Mouse (Mus musculus): ENCODE results near the gene Ube2g2. TPM values are rescaled to one million over a fixed set of nuclear protein-coding genes. Genes with fewer than 3 reads are reported as not detected.

Gene Ube2g2
- polyA plus RNA-seq, 1 experiment from 2014 or later = 82.3 TPM

GRCm38 (mm10) chr10:77658286-77658994 is 36.4 kb downstream of the Ube2g2 start:
- WGBS = 71% methylated on average over 15 of the region's 15 CpGs
- no peak for ATAC-seq (ENCODE audit: low FRiP score)
- H3K9me3 ChIP-seq (replicated peaks) = peaks cover 6% of the 10 kb centered on the region
- no peaks in the 10 kb centered on the region for H3K27me3 ChIP-seq
- no peak overlapping the region for H3K9ac ChIP-seq
- H3K4me3 ChIP-seq = no peak overlapping the region
- H3K36me3 ChIP-seq = no peaks in the 10 kb centered on the region
- no peak overlapping the region for H3K4me2 ChIP-seq (replicated peaks)
- no peak overlapping the region for H3K27ac ChIP-seq
- H3K4me1 ChIP-seq = 0 out of 2 replicates have a peak, but pooled peaks cover 3% of the 10 kb centered on the region

DNA sequence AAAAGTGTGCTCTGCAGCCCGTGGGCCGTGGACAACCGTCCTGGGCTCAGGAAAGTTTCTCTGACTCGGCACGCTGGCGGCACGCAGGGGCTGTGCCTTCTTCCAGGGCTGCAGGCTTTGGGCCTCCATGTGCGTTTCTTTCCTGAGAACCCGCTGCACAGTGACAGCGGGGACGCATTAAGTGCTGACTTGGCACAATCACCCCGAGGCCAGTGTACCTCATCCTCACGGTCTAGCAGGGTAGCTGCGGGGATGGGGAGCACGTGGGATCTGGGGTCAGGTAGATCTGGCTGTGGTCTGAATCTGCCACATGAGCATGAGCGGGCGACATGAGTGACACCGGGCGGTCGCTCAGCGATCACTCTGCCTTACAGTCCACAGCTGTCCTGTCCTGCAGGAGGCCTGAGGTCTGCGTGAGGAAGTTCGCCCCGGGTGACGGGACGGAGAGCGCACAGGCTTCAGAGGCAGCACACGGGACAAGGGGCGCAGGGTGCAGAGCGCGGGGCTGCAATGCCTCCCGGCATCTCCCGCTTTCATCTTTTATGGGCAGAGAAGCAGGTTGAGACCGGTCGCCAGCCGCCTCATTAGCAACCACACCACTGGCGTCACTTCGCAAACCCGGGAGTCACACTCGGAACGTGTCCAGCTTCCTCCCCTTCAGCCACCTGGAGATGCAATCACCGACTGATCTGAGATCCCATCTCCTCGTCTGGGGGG is 42.0 kb downstream of the Ube2g2 start:
- no peak for ATAC-seq (ENCODE audit: low FRiP score)
- no peak overlapping the region for H3K4me3 ChIP-seq
- H3K9me3 ChIP-seq (replicated peaks) = peaks cover 6% of the 10 kb centered on the region
- peak overlapping the region; percentile 16; the same call in 1 of the 2 replicates for H3K4me2 ChIP-seq (replicated peaks)
- WGBS = 50% methylated on average over 43 of the region's 43 CpGs
- H3K36me3 ChIP-seq = no peaks in the 10 kb centered on the region
- H3K27ac ChIP-seq = no peak overlapping the region
- H3K4me1 ChIP-seq = 0 out of 2 replicates have a peak, but pooled peaks cover 3% of the 10 kb centered on the region
- no peak overlapping the region for H3K9ac ChIP-seq
- H3K27me3 ChIP-seq = peaks cover 9% of the 10 kb centered on the region

DNA sequence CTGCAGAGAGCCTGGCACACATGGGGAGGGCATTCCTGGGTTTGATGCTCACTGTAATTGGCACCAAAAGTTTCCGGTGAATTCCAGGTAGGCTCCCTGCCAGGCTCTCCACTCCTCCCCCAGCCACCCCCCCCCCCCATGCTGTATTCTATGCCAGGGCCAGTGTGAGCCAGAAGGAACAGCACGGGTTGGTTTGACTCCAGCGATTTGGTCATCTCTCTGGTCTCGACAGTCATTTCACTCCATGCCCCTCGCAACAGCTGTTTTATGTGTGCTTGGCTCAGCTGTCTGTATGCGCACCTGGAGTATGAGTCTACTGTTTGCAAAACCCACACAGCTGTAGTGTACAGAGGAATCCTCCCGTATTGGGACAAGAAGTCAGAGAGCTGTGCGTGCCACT is 44.3 kb downstream of the Ube2g2 start:
- H3K4me2 ChIP-seq (replicated peaks) = no peak overlapping the region
- no peak overlapping the region for H3K4me3 ChIP-seq
- H3K9me3 ChIP-seq (replicated peaks) = no peaks in the 10 kb centered on the region; the same call in 1 of the 2 replicates
- H3K27me3 ChIP-seq = peaks cover 9% of the 10 kb centered on the region
- H3K4me1 ChIP-seq = 0 out of 2 replicates have a peak, but pooled peaks cover 3% of the 10 kb centered on the region
- no peaks in the 10 kb centered on the region for H3K36me3 ChIP-seq
- no peak for ATAC-seq (ENCODE audit: low FRiP score)
- no peak overlapping the region for H3K27ac ChIP-seq
- WGBS = 76% methylated on average over 8 of the region's 8 CpGs
- H3K9ac ChIP-seq = no peak overlapping the region

DNA sequence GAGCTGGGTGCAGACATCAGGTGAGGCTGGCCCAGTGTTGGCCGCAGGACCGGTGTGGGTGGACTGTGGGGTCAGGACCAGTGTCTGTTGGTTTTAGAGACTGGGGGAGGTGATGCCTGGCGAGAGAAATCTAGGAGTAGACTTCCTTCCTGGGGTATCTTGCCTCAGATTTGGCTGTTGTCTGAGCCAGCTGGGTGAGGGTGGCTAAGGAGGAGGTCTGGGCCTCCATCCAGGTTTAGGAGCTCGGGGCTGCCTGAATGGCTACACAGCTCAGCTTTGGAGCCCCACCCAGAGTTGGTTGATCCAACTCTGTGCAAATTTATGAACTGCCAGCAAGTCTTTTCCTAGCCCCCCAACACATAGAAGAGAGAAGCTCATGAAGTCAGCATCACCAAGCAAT is 45.3 kb downstream of the Ube2g2 start:
- H3K4me1 ChIP-seq = 0 out of 2 replicates have a peak, but pooled peaks cover 3% of the 10 kb centered on the region
- H3K36me3 ChIP-seq = no peaks in the 10 kb centered on the region
- 86% methylated on average over 4 of the region's 4 CpGs for WGBS
- peaks cover 9% of the 10 kb centered on the region for H3K27me3 ChIP-seq
- no peaks in the 10 kb centered on the region for H3K9me3 ChIP-seq (replicated peaks)
- no peak overlapping the region for H3K4me3 ChIP-seq
- H3K9ac ChIP-seq = no peak overlapping the region
- H3K4me2 ChIP-seq (replicated peaks) = no peak overlapping the region
- no peak overlapping the region for H3K27ac ChIP-seq
- no peak for ATAC-seq (ENCODE audit: low FRiP score)

- H3K36me3 ChIP-seq = no peaks in the 10 kb centered on the region
- no peaks in the 10 kb centered on the region for H3K4me1 ChIP-seq
- H3K4me2 ChIP-seq (replicated peaks) = no peak overlapping the region
- no peak overlapping the region for H3K4me3 ChIP-seq
- 81% methylated on average over 4 of the region's 4 CpGs for WGBS
- peaks cover 6% of the 10 kb centered on the region for H3K27me3 ChIP-seq
- no peak overlapping the region for H3K9ac ChIP-seq
- H3K27ac ChIP-seq = no peak overlapping the region
- no peaks in the 10 kb centered on the region for H3K9me3 ChIP-seq (replicated peaks)
- no peak for ATAC-seq (ENCODE audit: low FRiP score)
Measured at GRCm38 (mm10) chr10:77670710-77671109, 48.6 kb downstream of the Ube2g2 start.

DNA sequence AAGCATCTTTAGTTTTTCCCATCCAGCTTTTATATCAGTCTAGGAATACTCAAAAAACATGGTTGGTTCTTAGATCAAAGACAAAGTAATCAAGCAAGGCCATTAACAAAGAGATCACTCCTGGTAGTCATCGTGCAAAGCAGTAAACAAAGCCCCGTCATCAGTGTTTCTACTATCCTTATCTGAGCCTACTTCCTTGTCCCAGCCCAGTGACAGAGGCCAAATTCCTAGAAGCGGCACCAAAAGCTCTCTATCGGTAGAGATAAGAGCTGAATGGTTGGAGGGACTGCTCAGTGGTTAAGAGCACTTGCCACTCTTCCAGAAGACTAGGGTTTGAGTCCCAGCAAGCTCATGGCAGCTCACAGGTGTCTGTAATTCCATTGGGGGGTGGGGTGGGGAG is 49.4 kb downstream of the Ube2g2 start:
- no peak overlapping the region for H3K9ac ChIP-seq
- H3K27ac ChIP-seq = no peak overlapping the region
- no peaks in the 10 kb centered on the region for H3K9me3 ChIP-seq (replicated peaks)
- peaks cover 14% of the 10 kb centered on the region for H3K27me3 ChIP-seq
- no peaks in the 10 kb centered on the region for H3K36me3 ChIP-seq
- WGBS = 88% methylated on average over 4 of the region's 4 CpGs
- ATAC-seq (ENCODE audit: low FRiP score) = no peak
- H3K4me3 ChIP-seq = no peak overlapping the region
- no peak overlapping the region for H3K4me2 ChIP-seq (replicated peaks)
- no peaks in the 10 kb centered on the region for H3K4me1 ChIP-seq

DNA sequence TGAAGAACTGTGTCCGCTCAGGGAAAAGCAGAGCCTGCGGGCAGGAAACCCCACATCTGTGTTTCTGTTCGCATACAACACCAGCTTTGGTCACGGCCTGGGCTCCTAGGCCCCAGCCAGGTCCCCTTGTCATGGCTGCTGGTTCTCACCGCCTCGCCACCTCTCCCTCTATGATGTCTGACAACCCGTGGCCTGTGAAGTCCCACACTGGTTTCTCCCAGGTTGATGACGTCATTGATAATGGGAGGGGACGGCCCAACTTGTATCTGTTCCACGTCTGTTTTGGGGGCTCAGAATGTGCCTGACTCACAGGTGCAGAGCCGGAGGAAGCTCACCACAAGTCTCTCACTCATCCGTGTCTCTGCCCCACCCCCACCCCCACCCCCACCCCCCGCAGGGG is 51.7 kb downstream of the Ube2g2 start:
- ATAC-seq (ENCODE audit: low FRiP score) = no peak
- 59% methylated on average over 13 of the region's 13 CpGs for WGBS
- H3K9ac ChIP-seq = no peak overlapping the region
- H3K4me1 ChIP-seq = peaks cover 14% of the 10 kb centered on the region
- H3K27me3 ChIP-seq = peaks cover 37% of the 10 kb centered on the region
- no peaks in the 10 kb centered on the region for H3K36me3 ChIP-seq
- H3K27ac ChIP-seq = no peak overlapping the region
- no peaks in the 10 kb centered on the region for H3K9me3 ChIP-seq (replicated peaks)
- no peak overlapping the region for H3K4me3 ChIP-seq
- H3K4me2 ChIP-seq (replicated peaks) = no peak overlapping the region

- under 1% methylated on average over 29 of the region's 35 CpGs for WGBS
- H3K36me3 ChIP-seq = no peaks in the 10 kb centered on the region
- H3K9me3 ChIP-seq (replicated peaks) = no peaks in the 10 kb centered on the region
- H3K4me1 ChIP-seq = peaks cover 14% of the 10 kb centered on the region
- H3K4me3 ChIP-seq = peak overlapping the region; percentile 28
- peak; percentile 64 for ATAC-seq (ENCODE audit: low FRiP score)
- peaks cover 49% of the 10 kb centered on the region for H3K27me3 ChIP-seq
- no peak overlapping the region for H3K27ac ChIP-seq
- peak overlapping the region; percentile 62 for H3K4me2 ChIP-seq (replicated peaks)
- H3K9ac ChIP-seq = peak overlapping the region; percentile 38
Measured at GRCm38 (mm10) chr10:77677562-77677961, 55.5 kb downstream of the Ube2g2 start.

DNA sequence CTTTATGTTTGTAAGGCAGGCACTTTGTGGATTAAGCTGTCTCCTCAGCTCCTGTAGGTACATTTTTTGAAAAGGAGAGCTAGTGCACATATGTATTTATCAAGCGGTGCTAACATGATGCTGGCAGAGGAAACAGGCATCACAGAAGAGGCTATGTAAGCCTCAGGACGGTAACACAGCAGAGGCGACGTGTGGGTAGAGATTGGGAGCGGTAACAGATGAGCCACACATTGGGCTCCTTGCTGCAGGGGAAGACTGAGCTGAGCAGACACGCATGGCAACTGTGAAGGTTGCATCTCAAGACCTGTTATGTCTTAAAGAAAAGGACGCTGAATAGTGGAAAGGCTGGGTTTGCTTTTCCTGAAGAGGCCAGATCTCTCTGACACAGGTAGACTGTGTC is 60.9 kb downstream of the Ube2g2 start:
- no peak for ATAC-seq (ENCODE audit: low FRiP score)
- peaks cover 21% of the 10 kb centered on the region for H3K4me1 ChIP-seq
- no peak overlapping the region for H3K4me2 ChIP-seq (replicated peaks)
- no peak overlapping the region for H3K27ac ChIP-seq
- peaks cover 59% of the 10 kb centered on the region for H3K27me3 ChIP-seq
- H3K9ac ChIP-seq = no peak overlapping the region
- no peaks in the 10 kb centered on the region for H3K9me3 ChIP-seq (replicated peaks)
- H3K36me3 ChIP-seq = no peaks in the 10 kb centered on the region
- H3K4me3 ChIP-seq = no peak overlapping the region
- 78% methylated on average over 7 of the region's 7 CpGs for WGBS

DNA sequence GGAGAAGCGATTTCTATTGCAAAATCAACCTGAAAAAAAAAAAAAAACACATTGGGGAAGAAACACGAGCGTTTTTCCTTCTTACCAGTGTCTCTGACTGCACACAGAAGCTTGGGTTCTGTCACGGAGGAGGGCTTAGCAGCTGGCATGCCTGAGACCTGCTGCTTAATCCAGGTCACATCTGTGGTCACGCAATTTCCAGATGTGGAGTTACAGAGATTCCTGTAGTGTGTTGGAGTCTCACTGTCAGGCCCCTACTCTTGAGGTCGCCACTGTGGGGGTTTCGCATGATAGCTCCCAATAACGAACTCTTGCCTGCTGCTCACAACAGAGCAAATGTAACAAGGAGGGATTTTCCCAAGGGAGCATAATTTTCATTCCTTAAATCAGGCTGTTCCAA is 62.1 kb downstream of the Ube2g2 start:
- Histone ChIP-seq H3K27ac (no peak overlapping the region), H3K4me3 (no peak overlapping the region), H3K27me3 (peaks cover 50% of the 10 kb centered on the region), H3K9me3 (replicated peaks) (no peaks in the 10 kb centered on the region), H3K36me3 (no peaks in the 10 kb centered on the region), H3K9ac (no peak overlapping the region), H3K4me2 (replicated peaks) (no peak overlapping the region), H3K4me1 (peaks cover 17% of the 10 kb centered on the region)
- no peak for ATAC-seq (ENCODE audit: low FRiP score)
- WGBS = 35% methylated on average over 8 of the region's 8 CpGs

GRCm38 (mm10) chr10:77685895-77686664 is 64.0 kb downstream of the Ube2g2 start, which contains the start of gene Tspear:
Tspear (plus strand) TSS chr10:77686569.
- H3K4me1 ChIP-seq = peaks cover 25% of the 10 kb centered on the region
- no peak within 1 kb of the TSS for H3K4me3 ChIP-seq
- H3K27me3 ChIP-seq = peaks cover 42% of the 10 kb centered on the region
- H3K9me3 ChIP-seq (replicated peaks) = no peaks in the 10 kb centered on the region
- no peak within 1 kb of the TSS for H3K27ac ChIP-seq
- 6% methylated on average over 22 of the region's 22 CpGs for whole genome bisulfite sequencing
- no peaks in the 10 kb centered on the region for H3K36me3 ChIP-seq
- no peak within 1 kb of the TSS for H3K4me2 ChIP-seq (replicated peaks)
- no peak within 1 kb of the TSS for H3K9ac ChIP-seq
- no peak for ATAC-seq (ENCODE audit: low FRiP score)

DNA sequence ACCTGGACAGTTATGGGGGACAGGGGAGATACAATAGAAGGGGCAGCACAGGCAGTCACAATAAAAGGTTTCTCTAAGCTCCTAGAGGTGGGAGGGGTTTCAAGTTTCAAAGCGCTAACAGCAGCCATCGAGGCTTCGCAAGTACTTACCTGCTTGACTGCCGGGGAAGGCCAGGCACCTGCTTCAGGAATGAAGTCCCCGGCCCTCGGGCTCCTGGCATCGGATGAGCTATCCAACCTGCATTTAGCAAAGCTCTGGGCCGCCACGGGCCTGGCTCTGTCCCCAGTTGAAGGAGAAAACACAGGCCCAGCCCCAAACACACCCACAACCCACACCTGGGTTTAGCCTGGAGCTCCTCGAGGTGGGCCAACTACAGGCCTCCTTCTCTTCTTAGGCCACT is 64.9 kb downstream of the Ube2g2 start:
- Histone ChIP-seq H3K4me1 (peaks cover 25% of the 10 kb centered on the region), H3K4me2 (replicated peaks) (no peak overlapping the region), H3K27ac (no peak overlapping the region), H3K9ac (no peak overlapping the region), H3K4me3 (no peak overlapping the region), H3K27me3 (peaks cover 46% of the 10 kb centered on the region), H3K36me3 (no peaks in the 10 kb centered on the region), H3K9me3 (replicated peaks) (no peaks in the 10 kb centered on the region)
- 35% methylated on average over 10 of the region's 10 CpGs for WGBS
- ATAC-seq (ENCODE audit: low FRiP score) = no peak
